Mouse (Mus musculus): ENCODE data around the gene Rbfox1.

- TF ChIP-seq CTCF (IDR thresholded peaks at IDR 0.05; ENCODE audit: low read depth, low read length): no peak
- no peak for TF ChIP-seq POLR2A (IDR thresholded peaks at IDR 0.05; ENCODE audit: borderline replicate concordance, low read depth, low read length)
Observed at GRCm38 (mm10) chr16:7407862-7408640, 1522.9 kb downstream of the Rbfox1 start.

Measured in bone marrow macrophage, adult 2 months (primary cell).